Mouse (Mus musculus): ENCODE measurements at regions not wholly inside any gene's neighbourhood (a gene's known extent, or its start where the extent isn't known, plus 50 kb on each side); places are given as distances from the start of the nearest gene placed in this dataset.
A peak's percentile ranks its signal among the peaks of the same experiment; 100 is the strongest.

DNA sequence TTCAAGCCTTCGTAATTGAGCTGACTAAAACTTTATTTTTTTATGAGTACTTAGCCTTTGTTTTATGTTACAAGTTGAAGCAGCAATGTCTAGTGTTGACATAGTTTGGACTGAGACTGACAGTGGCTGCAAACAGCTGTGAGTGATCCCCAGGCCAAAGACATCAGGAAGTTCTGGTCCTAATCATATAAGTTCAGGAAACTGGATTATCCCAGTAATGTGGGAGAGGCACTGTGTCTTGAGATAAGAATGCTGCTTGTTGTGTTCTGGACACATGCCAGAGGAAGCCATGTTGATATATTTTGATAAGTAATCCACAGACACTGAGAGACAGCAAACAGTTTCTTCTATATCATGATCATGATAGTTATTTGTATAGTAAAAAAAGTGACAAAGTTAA lies 153.4 kb downstream of the Lrriq3 start:
- DNase-seq: no peak

DNA sequence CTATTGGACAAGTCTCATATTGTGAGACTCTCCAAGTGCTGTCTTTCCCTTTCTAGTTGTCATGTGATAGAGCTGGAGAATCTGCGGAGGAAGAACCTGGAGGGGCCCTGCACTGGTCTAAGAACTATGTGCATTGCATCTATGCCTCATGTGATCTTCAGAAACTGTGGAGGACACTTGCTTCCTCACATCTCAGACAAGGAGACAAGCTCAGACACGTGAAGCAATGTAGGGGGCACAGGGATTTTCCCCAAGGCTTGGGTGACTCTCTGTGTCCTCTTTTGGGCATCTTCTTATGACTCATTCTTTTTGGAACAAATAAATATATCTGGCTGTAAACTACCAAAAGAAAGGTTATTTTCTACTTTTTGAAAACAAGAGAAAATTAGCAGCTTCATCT lies 153.9 kb downstream of the Lrriq3 start:
- DNase-seq: no peak

DNA sequence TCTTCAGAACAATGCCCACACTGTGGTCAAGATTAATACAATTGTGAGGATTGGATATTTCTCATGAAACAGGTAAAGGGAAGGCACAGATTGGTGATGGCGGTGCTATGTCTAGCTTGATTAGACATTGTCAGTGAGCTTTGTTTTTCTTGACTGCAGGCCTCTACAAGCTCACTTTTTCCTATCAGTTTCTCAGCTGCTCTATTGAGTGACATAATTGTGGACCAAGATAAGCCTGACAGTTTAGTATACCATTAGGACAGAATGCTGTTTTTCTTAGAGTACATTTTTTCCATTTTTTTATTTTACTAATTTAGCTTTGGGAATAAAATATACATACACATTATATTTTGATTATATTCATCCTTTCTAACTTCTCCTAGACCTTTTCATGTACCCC lies 154.7 kb downstream of the Lrriq3 start:
- no peak for DNase-seq

DNA sequence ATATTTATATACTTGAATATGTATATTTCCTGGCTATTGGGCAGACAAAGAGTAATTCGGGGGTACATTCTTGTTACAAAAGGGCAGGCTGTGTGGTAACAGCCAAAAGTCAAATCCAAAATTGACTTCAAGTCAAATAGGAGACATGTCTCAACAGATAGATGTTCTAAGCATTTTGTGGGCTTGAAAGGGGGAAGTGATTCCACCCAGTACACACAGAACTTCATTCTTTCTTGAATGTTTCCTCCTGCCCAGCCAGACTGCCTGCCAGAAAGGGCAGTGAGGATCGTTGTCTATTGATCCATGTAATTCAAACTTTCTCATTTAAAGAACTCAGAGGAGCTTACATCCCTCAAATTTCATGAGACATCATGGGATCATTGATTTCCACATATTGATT lies 157.7 kb downstream of the Lrriq3 start:
- DNase-seq: no peak

DNA sequence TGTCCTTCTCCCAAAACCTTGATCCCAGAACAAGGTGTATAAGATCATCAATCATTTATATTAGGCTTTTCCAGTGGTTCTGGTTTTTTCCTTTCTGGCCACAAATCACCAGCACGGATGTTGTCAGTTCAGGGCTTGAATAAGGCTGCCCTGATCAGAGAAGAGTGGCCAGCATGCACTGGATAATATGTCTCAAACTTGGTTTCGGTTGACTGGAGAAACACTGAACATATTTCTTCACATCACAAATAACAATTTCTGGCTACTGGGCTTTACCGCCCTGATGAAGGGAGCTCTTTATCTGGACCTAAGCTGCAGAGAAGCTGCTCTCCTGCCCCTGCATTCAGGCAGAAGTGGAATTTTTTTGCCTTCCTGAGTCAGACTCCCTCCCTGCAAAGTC lies 205.0 kb downstream of the Lrriq3 start:
- DNase-seq: no peak

DNA sequence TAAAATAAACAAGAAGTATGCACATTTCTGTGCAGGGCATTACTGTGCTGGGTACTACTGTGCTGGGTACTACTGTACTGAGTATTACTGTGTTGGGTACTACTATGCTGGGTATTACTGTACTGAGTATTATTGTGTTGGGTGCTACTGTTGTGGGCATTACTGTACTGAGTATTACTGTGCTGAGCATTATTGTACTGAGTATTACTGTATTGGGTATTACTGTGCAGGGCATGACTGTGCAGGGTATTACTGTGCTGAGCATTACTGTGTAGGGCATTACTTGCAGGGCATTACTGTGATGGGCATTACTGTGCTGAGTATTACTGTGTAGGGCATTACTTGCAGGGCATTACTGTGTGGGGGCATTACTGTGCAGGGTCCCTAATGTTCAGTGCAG lies 205.5 kb downstream of the Lrriq3 start:
- no peak for DNase-seq

DNA sequence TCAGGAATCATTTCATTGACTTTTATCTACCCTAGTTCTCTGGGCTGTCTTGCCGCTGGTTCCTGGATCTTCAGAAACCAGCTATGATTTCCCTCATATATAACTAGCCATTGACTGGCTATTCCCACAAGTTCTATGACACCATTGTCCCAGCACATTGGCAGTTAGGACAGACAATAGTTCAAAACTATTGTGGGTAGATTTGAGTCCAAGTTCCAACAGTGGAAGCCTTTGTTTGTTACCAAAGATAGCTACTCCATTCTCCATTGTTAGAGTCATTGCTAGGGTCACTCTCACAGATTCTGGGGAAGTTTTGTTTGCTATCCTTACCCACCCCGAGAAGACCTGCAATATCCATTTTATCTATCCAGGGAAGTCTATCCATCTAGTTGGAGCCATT lies 229.1 kb downstream of the Lrriq3 start:
- DNase-seq: no peak

DNA sequence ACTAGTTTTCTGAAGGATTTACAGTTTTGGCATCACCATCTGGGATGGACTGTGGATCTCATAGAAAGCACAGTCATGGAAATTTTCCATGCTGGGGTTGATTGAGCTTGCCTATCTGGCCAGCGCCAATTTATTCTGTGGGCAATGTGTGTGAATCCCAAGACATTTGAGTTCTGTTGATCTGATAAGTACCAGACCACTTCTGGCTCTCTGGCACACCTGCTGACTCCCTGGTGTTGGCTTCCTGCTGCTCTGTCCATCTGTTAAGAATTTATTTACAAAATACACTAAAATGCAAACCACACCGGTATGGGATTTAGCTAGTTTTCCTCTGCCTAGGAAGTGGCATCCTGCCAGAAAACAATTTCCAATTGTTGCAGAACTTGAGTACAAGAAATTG lies 236.5 kb downstream of the Lrriq3 start:
- DNase-seq: peak in 1 of 2 experiments; percentile 5

DNA sequence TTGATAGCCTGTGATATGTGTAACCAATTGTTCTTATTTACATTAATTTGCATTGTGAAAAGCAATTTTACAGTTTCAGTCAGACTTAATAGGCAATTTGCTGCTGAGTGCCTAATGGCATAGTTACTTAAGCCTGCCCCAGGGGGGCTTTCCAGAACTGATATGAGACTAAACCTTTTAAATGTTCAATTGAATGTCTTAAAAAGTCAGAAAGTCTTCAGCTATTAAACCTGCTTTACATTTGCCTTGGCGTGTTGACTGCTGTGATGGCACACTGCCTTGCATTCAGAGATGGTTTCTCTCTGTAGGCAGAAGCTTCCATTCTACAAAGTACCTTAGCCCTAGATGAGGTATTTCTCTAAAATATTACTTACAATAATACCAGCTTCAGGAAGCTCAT lies 256.0 kb downstream of the Lrriq3 start:
- DNase-seq: no peak

DNA sequence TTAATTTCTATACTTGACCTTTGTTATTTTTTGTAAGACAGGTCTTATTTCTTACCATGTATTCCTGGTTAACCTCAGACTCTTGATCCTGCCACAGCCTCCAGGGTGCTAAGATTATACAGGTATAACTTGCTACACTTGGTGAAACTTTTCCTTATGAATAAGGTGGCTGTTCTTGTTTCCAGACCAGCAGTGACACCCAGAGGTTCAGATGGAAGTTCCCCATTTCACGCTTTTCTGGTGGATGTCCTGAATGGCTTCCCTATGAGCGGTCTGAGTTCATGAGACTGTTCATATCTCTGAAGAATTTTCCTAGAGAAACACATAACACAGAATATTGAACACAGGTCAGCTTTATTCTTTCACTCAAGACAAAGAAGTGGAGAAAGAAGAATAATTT lies 258.4 kb downstream of the Lrriq3 start:
- no peak for DNase-seq

DNA sequence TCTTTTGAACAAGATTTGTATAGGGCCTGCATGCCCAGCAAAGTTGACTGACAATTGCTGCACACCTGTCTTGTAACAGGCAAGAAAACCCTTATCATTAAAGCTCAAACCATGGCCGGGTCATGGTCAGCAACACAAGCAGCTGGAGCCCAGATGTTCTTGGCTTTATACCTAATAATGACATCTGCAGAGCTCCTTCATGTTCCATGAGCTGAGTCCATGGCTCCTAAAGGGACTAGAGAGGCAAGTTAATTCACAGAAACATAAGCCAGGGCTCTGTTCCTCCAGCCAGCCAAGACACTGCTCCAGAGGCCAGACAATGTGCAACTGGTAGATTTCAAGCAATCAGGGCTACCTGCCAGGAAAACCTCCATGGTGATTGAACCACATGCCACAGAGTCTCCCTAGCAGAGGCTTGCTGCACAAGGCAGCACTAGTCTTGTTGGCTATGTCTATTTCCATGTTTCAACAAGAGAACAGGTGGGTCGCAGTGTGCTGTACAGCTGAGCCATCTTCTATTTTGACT lies 259.1 kb downstream of the Lrriq3 start:
- DNase-seq: no peak

DNA sequence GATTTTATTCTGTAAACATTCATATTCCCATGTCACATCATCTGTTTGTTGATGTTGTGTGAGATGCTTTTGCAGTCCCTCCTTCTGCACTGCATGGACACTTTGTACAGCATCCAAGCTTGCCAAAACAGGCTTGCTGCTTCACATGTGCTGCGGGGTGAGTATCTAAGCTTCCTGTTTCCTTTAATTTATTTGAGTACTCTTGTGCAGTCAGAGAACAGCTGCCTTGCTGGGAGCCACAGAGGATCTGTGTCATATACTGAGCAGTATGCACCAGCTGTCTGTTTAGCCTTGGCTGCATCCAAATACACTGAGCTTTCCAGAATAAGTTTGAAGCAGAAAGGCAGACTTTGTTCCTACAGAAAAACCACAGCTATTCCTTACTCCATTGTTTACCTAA lies 267.2 kb downstream of the Lrriq3 start:
- no peak for DNase-seq

DNA sequence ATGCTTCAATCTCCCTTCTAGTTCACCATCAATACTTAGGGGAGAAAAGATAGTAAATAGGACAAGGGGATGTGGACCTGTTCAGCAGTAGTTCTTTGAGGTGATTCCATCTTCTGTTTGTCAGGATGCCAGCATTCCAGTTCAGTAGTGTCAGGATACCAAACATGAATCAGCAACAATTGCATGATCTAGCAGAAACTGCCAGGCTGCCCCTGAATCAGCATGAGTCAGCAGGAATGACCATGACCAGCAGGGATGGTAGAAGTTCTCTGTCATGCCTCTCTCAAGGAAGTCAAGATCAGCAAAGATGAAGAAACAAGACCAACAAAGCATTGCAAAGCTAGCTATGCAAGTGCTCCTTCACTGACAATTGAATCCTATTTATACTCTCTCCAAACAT lies 277.5 kb downstream of the Lrriq3 start:
- DNase-seq: no peak

DNA sequence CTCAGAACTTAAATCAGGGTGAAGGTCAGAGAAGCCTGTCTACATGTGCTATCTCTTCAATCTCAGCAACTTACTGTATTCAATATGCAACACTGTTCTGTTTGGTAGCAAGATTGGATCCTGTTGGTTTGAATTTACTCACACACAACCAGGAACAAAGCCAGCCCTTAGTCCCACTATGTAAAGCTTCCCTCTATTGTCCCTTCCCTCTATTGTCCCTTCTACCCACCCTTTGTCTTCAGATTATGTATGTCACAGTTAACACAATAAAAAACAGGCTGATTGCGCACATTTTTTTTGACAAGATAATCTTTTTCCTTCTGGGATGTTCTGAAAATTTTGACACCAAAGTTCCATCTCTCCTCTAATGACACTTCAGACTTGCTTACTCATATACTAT lies 280.4 kb downstream of the Lrriq3 start:
- DNase-seq: no peak

DNA sequence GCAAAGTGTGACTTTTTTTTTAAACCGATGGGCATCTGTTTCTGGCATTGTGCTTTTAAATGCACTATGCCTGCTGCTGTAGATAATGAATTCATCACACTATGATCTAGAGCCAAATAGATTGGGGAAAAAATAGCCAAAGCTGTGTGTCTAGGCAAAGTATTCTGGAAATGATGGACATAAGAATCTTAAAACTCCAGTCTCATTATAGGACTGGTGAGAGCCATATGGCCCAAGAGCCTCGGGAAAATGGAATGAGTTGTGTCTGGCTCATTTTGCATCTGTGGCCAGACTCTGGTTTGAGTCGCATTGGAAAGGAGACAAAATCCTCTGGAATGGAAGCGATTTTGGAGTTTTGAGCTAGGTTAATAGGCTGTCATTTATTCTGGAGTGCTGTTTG lies 288.7 kb downstream of the Lrriq3 start:
- DNase-seq: no peak

DNA sequence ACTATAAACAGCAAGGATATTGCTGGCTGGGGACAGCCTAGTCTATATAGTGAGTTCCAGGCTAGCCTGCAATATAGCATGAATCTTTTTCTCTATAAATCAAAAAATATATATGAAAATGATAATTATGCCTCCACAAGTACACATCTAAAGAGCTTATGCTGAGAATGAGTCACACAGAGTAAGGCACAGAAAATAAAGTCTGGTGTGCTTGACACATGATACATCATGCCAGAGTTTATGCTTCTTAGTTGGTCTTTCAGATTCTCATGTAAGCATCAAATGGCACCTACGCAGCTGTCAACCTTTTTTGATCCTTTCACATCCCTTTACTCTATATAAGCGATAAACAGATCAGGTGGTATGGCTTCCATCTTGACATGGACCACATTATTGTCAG lies 289.6 kb downstream of the Lrriq3 start:
- no peak for DNase-seq

DNA sequence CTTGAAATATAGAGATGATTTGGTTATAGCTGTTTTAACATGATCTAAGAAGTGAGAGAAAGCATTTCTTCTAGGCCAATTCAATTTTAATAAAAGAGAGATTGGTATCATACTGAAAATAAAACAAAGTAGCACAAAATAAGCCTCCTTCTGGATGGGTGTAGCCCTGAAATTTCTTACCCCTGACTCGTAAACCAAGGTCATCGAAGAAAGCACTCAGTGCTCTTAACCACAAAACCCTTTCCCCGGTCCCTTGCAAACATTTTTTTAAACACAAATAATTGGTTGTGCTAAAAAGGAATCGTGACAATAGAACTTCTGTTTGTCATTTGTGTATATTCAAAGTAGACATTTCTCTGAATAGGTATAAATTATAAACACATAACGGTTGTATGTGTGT lies 297.4 kb downstream of the Lrriq3 start:
- no peak for DNase-seq

DNA sequence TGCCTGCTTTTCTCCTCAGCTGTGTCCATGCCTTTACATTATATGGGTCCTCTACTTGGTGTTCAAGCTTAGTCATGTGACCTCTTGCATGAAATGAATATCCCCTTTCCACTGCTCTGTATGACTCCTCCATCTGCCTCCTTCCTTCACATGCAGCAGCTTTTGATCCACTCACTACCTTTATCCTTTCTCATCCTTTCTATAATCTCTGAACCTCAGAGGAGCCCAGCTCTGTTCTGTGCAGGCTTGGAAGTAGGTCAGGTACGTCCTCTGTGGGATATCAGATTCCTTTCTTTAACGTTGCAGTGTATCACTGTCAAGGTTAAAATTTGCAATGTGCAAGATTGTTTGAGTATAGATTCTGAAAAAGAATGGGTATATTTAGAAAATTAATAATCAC lies 302.9 kb downstream of the Lrriq3 start:
- no peak for DNase-seq

DNA sequence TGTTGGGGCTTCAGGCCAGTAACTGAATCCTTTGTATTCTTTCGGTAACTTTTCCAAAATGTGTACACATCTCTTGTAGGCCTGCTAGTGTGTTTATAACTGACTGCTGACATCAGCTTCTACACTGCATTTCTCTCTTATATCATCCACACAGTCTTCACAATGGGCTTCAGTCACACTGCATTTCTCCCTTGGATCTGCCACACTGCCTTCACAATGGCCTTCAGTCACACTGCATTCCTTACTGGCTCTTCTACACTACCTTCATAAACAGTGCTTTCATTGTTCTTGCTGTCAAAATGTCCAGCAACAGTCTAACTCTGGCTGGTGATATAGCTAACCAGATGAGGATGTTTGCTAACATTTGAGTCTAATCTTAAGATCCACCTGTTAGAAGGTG lies 308.5 kb downstream of the Lrriq3 start:
- DNase-seq: no peak

DNA sequence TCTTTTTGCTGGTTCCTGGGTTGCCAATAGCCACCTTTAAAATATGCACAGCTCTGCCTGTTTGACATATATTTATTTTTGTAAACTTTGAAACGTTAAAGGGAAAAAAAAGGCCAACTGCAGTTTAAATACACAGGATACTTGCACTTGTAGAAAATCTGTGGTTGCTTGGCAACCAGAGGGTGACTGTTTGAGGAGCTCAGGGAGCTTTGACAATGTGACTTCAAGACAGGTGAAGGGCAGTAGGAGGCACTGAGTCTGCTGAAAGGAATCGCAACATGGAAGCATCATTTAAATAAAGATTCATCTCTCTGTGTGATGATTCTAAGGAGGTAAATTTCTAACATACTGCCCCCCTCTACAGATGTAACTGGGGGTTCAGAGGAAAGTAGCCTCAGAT lies 315.7 kb downstream of the Lrriq3 start:
- no peak for DNase-seq

DNA sequence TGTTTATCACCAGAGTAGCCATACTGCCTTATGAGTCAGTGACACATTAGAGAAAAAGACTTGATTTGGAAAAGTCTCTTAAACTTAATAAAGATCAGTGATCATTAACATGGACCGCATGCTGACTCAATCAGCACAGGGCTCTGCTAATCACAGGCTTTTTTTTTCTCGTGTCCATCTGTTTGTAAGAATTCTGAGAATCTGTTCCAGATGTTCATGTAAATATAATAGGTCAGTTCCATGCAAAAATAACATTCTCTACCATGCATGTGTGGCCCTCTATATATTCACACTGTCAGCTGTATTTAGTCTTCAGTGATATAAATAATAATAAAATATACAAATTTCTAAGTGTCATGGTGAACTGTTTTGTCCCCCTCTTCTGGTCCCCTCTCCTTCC lies 316.1 kb downstream of the Lrriq3 start:
- no peak for DNase-seq

DNA sequence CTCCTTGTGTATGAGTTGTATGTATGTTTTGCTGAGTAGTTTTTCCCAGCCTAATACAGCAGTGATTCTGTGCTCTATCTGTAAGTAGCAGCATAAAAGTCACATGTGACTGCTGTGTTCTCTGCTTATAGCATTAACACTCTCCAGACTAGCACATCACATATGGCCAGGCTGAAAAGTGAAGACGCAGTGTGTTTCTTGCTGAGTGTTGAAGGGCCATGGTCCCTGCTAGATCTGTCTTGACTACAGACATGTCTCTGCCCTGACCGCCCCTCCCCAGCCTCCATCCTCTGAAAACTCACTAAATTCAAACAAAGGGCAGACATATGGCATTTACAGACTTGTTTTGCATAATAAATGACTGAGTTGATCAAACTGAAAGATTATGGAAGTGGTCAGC lies 316.6 kb downstream of the Lrriq3 start:
- no peak for DNase-seq

DNA sequence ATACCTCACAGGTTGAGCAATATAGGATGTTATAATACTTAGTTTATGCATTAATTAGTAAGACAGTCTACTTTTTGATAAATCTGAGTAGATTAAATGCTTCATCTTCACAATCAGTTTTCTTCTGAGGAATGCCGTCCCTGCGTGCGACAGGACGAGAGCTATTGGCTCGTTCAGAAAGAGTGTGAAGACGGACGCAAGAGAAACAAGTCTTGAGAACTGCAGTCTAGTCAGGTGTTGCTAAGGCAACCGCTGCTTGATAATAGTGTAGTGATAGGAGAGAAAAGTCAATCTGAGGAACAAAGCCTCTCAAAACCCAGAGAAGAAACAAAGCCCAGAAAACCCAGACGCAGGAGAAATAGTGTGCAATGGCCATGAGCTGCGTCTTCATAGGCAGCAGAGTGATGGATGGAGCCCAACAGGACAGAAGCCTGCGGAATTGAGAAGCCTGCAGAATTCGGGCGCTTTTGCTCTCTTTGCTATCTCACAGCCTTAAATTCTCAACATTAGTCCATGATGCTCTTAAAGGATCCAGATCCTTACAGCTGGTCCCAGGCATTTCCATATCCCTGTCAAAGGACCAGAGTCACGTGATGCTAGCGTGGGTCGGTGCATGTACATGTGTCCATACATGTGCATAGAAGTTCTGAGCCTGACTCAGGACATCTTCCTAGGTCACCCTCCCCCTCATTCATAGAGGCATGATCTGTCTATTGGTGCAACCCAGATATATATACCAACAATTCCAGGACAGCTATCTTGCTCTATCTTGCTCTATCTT lies 366.7 kb downstream of the Lrriq3 start:
- no peak for DNase-seq

DNA sequence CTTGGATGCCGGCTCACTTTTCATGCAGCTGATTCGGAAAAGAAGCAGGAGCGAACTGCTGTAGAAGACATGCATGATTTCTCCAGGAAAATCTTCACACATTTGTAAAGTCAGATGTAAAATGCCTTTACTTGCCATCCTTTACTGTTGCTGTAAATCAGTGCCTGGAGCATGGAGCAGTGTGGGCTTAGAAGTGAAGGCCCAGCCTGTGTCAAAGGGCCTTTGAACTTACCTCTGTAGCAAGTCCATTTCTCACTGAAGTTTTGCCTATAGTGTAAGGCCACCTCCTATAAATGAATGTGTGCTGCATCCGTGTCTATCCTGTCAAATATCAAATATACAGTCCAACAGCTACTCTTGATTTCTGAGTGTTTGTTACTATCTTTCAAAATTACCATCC lies 368.9 kb downstream of the Lrriq3 start:
- no peak for DNase-seq

DNA sequence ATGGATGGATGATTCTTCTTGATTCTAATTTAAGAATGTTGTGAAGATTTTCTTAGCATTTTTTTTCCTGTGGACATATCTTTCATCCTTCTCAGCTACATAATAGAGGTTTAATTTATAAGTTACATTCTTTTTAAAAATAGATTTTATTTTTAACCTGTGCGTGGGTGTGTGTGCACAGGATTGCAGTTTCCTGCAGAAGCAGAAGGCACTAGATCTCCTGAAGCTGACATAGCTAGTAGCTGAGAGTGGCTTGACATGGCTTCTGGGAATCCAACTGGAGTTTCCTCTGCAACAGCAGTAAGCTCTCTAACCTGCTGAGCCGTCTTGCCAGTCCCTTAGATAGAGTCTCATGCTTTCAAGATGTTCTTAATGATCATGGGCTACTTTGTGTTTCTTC lies 377.5 kb downstream of the Lrriq3 start:
- DNase-seq: no peak
